Mouse (Mus musculus) embryo, embryonic 9.5 days (tissue): ENCODE data around the gene Gm49378.

Experiments
- DNase-seq: peaks from one replicate; pipeline ENCODE4 v3.0.0-alpha.2; 2017; ENCODE audit errors: extremely low spot score

Gene Gm49378

GRCm38 (mm10) chr14:55589771-55590448, 47.8 kb downstream of the Gm49378 start:
- no peak for DNase-seq

DNA sequence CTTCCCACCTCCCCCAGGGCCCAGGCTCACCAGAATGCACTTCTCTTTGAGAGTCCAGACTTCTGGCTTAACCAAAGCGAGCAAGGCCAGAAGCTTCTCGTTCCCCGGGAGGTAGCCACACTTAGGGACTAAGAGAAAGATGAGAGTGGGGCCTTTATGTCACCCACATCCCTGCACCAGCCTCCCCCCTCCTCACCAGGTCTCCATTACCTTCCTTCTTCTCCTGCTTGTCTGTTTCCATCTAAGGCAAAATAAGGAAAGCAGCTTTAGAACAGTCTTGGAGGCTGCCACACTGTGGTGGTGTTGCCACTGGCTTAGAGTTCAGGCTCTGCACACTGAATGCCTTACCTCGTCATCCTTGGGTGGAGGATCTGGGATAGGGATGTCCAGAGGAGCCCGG, 48.4 kb downstream of the Gm49378 start:
- no peak for DNase-seq

GRCm38 (mm10) chr14:55586149-55586548, 51.5 kb downstream of the Gm49378 start:
- no peak for DNase-seq

- DNase-seq, result no peak
Observed at GRCm38 (mm10) chr14:55585566-55585960, 52.1 kb downstream of the Gm49378 start.

DNA sequence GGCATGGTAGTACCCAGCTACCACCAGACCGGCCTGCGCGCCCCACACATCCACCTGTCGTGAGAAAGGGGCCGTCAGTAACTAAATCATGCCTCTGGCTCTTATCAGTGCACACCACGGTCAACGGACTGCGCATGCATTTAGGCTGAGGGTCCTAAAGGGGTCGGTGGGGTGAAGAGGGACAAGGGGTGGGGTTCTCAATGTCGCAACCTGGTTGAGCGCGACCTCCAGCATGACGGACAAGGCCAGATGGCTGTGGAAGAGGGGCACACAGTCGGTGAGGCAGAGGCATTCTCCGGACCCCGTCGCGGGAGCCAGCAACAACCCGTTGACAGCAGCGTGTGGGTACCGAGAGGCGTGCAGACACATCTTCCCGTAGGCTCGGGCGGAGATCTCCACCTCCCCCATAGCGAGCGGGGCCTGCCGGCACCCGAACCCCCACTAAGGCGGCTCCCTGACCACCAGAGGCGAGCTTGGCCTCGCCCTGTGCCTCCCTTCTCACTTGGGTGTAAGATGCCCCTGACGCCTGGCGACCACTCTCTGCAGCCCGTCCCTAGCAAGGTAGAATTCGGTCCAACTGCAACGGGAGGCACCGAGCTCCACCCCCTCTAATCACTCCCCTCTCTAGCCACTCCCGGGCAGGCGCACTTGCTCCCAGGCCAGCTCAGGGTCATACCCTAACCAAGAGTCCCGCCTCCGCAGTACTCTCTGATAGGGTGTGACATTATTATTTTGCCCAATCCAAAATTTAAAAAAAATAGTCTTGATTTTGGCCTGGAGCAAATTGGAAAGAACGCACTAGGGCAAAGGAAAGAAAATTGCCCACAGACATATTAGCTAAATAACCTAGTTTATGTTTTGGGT, 52.8 kb downstream of the Gm49378 start, which contains the start of gene Emc9:
Gene Emc9, minus strand, starts transcription at position 601 of the 864 bp plus-strand sequence.
- DNase-seq, result peak; percentile 73

- no peak for DNase-seq
Observed at GRCm38 (mm10) chr14:55584303-55584701, 53.4 kb downstream of the Gm49378 start.

- no peak for DNase-seq
Observed at GRCm38 (mm10) chr14:55581981-55582681, 55.6 kb downstream of the Gm49378 start.

- no peak for DNase-seq
Observed at GRCm38 (mm10) chr14:55580731-55581130, 57.0 kb downstream of the Gm49378 start.

DNA sequence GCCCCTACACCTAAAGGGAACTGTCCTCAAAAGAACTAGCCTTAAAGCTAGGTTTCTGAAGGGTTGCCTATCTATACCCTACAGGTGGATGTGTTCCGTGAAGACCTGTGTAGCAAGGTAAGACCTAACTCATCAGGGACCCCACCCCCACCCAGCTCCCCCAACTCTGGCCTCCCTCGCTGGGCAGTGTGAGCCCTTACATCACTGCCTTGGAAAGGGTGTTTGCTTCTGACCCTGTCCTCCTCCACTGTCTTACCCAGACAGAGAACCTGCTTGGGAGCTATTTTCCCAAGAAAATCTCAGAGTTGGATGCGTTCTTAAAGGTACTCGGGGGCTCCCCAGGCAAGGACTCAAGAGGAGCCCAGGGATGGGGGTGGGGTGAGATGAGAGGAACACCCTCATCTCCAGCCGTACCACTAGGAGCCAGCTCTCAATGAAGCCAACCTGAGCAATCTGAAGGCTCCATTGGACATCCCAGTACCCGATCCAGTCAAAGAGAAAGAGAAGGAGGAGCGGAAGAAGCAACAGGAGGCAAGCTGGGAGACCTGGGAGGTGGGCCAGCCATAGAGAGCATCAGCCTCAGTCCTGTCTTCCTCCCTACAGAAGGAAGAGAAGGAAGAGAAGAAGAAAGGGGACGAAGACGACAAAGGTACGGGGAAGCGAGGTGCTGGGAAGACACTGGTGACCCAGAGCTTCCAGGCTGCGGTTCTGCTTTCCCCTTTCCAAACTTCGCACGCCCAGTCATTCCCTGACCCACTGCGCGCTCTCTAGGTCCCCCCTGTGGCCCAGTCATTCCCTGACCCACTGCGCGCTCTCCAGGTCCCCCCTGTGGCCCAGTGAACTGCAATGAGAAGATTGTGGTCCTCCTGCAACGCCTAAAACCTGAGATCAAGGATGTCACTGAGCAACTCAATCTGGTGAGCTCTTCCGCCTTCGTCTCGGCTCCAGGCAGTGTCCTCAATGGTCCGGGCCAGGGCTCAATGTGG, 57.9 kb downstream of the Gm49378 start:
- no peak for DNase-seq
